Mouse (Mus musculus) MEL (cell line): ENCODE measurements at regions not wholly inside any gene's neighbourhood (a gene's known extent, or its start where the extent isn't known, plus 50 kb on each side); places are given as distances from the start of the nearest gene placed in this dataset.

Experiments used
- DNase-seq: peaks from one replicate; pipeline ENCODE4 v3.0.0; 2011; ENCODE audit warnings: low read depth, low spot score
- H3K27ac ChIP-seq: 2 replicates; pipeline ENCODE4 v1.5.1; 2012; ENCODE audit warnings: low read depth, mild to moderate bottlenecking, control low read depth, low read length, moderate library complexity; ENCODE audit not compliant: control insufficient read depth
- H3K27me3 ChIP-seq, 2 experiments: fragments of 150-350 bp in 1 of 2; sonication (generic) in 1 of 2; 2 replicates each; pipeline ENCODE4 v1.6.1; 2012; ENCODE audit warnings: low read length in 2 of 2, mild to moderate bottlenecking in 2 of 2, improper control_type of control experiment in 1 of 2, moderate library complexity in 1 of 2; ENCODE audit not compliant: insufficient read depth in 2 of 2, control insufficient read depth in 1 of 2
- H3K36me3 ChIP-seq, 2 experiments: 2 replicates each; pipeline ENCODE4 v1.6.1; 2012 to 2014; ENCODE audit warnings: low read length in 2 of 2, improper control_type of control experiment in 1 of 2, inconsistent platforms in 1 of 2, mild to moderate bottlenecking in 1 of 2; ENCODE audit not compliant: insufficient read depth in 2 of 2, control insufficient read depth in 1 of 2
- H3K4me1 ChIP-seq, 2 experiments: fragments of 150-350 bp in 1 of 2; sonication (generic) in 1 of 2; 2 replicates each; pipeline ENCODE4 v1.6.1; 2012; ENCODE audit warnings: low read length in 2 of 2, improper control_type of control experiment in 1 of 2, mild to moderate bottlenecking in 1 of 2; ENCODE audit not compliant: insufficient read depth in 2 of 2, control insufficient read depth in 1 of 2
- H3K4me3 ChIP-seq, 2 experiments: fragments of 150-350 bp in 1 of 2; sonication (generic) in 1 of 2; 2 replicates each; pipeline ENCODE4 v1.5.1; 2012; ENCODE audit warnings: low read depth in 2 of 2, low read length in 2 of 2, mild to moderate bottlenecking in 2 of 2, moderate library complexity in 2 of 2, control low read depth in 1 of 2, improper control_type of control experiment in 1 of 2; ENCODE audit not compliant: control insufficient read depth in 1 of 2, insufficient read depth in 1 of 2
- H3K79me2 ChIP-seq: 2 replicates; pipeline ENCODE4 v1.6.1; 2012; ENCODE audit warnings: mild to moderate bottlenecking, low read length, moderate library complexity; ENCODE audit not compliant: control insufficient read depth, poor library complexity, insufficient read depth
- H3K9ac ChIP-seq: 2 replicates; pipeline ENCODE4 v1.6.1; 2012; ENCODE audit warnings: low read depth, mild to moderate bottlenecking, control low read depth, low read length, moderate library complexity; ENCODE audit not compliant: control insufficient read depth, poor library complexity, severe bottlenecking
- H3K9me3 ChIP-seq: fragments of 150-350 bp; sonication (generic); replicated peaks from 2 replicates; pipeline ENCODE4 v1.6.1; 2012; ENCODE audit warnings: mild to moderate bottlenecking, low read length, improper control_type of control experiment, moderate library complexity; ENCODE audit not compliant: insufficient read depth
- BHLHE40 ChIP-seq: IDR thresholded peaks from 2 replicates; pipeline ENCODE4 v1.6.1; 2012; ENCODE audit warnings: low read depth, mild to moderate bottlenecking, inconsistent platforms, low read length, improper control_type of control experiment, borderline replicate concordance
- CHD1 ChIP-seq: IDR thresholded peaks from 2 replicates; pipeline ENCODE4 v1.6.1; 2012; ENCODE audit warnings: low read depth, mild to moderate bottlenecking, inconsistent platforms, low read length, improper control_type of control experiment
- CHD2 ChIP-seq: IDR thresholded peaks from 2 replicates; pipeline ENCODE4 v1.6.1; 2011; ENCODE audit warnings: low read length, improper control_type of control experiment
- CTCF ChIP-seq, 3 experiments: IDR thresholded peaks in 2 of 3; conservative IDR thresholded peaks in 1 of 3; 2 replicates each; pipeline ENCODE4 v1.5.1; 2011 to 2012; ENCODE audit warnings: low read length in 3 of 3, low read depth in 2 of 3, mild to moderate bottlenecking in 2 of 3, improper control_type of control experiment in 1 of 3, inconsistent platforms in 1 of 3, mixed read lengths in 1 of 3, moderate library complexity in 1 of 3; ENCODE audit not compliant: control insufficient read depth in 1 of 3, insufficient read depth in 1 of 3, poor library complexity in 1 of 3, severe bottlenecking in 1 of 3
- GATA1 ChIP-seq: IDR thresholded peaks from 2 replicates; pipeline ENCODE4 v1.6.1; 2011; ENCODE audit warnings: low read depth, low read length, improper control_type of control experiment
- HCFC1 ChIP-seq: IDR thresholded peaks from 2 replicates; pipeline ENCODE4 v1.6.1; 2012; ENCODE audit warnings: low read depth, mild to moderate bottlenecking, inconsistent platforms, low read length, improper control_type of control experiment, moderate library complexity
- KAT2A ChIP-seq: conservative IDR thresholded peaks from 2 replicates; pipeline ENCODE4 v1.6.1; 2012; ENCODE audit warnings: low read depth, low read length, improper control_type of control experiment, inconsistent platforms
- MAFK ChIP-seq: IDR thresholded peaks from 2 replicates; pipeline ENCODE4 v1.6.1; 2011; ENCODE audit warnings: low read depth, mild to moderate bottlenecking, low read length, improper control_type of control experiment, borderline replicate concordance
- MXI1 ChIP-seq: IDR thresholded peaks from 2 replicates; pipeline ENCODE4 v1.6.1; 2011; ENCODE audit warnings: mild to moderate bottlenecking, low read depth, low read length, improper control_type of control experiment
- MYC ChIP-seq: IDR thresholded peaks from 2 replicates; pipeline ENCODE4 v1.6.1; 2011; ENCODE audit warnings: low read depth, mild to moderate bottlenecking, low read length, improper control_type of control experiment, moderate library complexity
- NELFE ChIP-seq: IDR thresholded peaks from 2 replicates; pipeline ENCODE4 v1.6.1; 2011; ENCODE audit warnings: low read depth, low read length, improper control_type of control experiment
- POLR2A ChIP-seq, 2 experiments: IDR thresholded peaks; 2 replicates each; pipeline ENCODE4 v1.6.1; 2011 to 2012; ENCODE audit warnings: low read length in 2 of 2, mild to moderate bottlenecking in 2 of 2, control low read depth in 1 of 2, improper control_type of control experiment in 1 of 2, low read depth in 1 of 2, moderate library complexity in 1 of 2; ENCODE audit not compliant: control insufficient read depth in 1 of 2, insufficient read depth in 1 of 2, poor library complexity in 1 of 2
- POLR2AphosphoS2 ChIP-seq: IDR thresholded peaks from 2 replicates; pipeline ENCODE4 v1.6.1; 2011; ENCODE audit warnings: low read length, improper control_type of control experiment
- RAD21 ChIP-seq: IDR thresholded peaks from 2 replicates; pipeline ENCODE4 v1.6.1; 2011; ENCODE audit warnings: mild to moderate bottlenecking, low read depth, low read length, improper control_type of control experiment
- TBP ChIP-seq: IDR thresholded peaks from 2 replicates; pipeline ENCODE4 v1.8.0; 2011; ENCODE audit warnings: low read depth, low read length, improper control_type of control experiment
- TCF12 ChIP-seq: IDR thresholded peaks from 2 replicates; pipeline ENCODE4 v1.6.1; 2014; ENCODE audit warnings: low read depth, mild to moderate bottlenecking, inconsistent platforms, low read length, improper control_type of control experiment, moderate library complexity

DNA sequence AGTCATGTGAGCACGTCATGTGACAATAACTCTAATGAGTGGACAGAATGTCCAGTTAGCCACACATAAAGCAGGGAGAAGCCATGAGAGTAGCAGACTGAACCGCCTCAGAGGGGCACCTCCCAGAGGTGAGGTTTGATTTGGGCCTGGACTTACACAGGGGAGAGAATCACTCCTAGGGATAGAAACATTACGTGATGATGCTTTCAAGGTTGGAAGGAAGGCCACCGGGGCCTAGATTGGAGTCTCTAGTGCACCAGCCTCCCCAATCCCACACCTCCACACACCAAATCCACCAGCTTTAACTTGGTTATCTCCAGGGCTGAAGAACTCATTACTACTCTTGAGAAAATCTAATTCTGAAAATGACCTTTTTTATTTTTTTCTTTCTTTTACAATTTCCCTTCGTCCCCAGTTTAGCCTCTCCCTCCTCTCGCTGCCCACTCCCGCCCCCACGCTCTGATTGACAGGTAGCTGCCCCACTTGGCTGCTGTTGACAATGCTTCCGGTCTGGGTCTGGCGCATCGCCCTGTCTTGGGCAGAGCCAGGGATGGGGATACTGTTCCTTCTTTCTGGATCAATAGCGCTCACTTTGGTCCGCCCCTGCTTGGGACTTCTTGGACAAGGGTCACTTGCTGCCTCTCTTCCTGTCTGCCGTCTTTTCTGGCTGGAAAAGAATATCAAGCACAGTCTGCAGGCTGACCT, 87.8 kb upstream of the Mvb12b start:
- Histone ChIP-seq H3K27ac (no peak overlapping the region), H3K9ac (no peak overlapping the region), H3K4me3 (no peak overlapping the region), H3K27me3 (no peaks in the 10 kb centered on the region), H3K36me3 (no peaks in the 10 kb centered on the region), H3K79me2 (no peaks in the 10 kb centered on the region), H3K4me1 (no peaks in the 10 kb centered on the region), H3K9me3 (no peaks in the 10 kb centered on the region)
- DNase-seq: no peak
- TF ChIP-seq POLR2A (IDR thresholded peaks at IDR 0.05; ENCODE audit: control insufficient read depth in 1 of 2, insufficient read depth in 1 of 2, low read depth in 1 of 2, low read length in 2 of 2, poor library complexity in 1 of 2) (no peak), NELFE (no peak), CTCF (IDR thresholded peaks at IDR 0.05 in 2 of 3, conservative IDR thresholded peaks at IDR 0.05 in 1 of 3; ENCODE audit: control insufficient read depth in 1 of 3, insufficient read depth in 1 of 3, low read depth in 2 of 3, low read length in 3 of 3, poor library complexity in 1 of 3, severe bottlenecking in 1 of 3) (no peak), RAD21 (no peak), HCFC1 (no peak), CHD1 (no peak), KAT2A (no peak), CHD2 (no peak), BHLHE40 (no peak), MXI1 (no peak), MYC (no peak), TCF12 (no peak), POLR2AphosphoS2 (no peak)

DNA sequence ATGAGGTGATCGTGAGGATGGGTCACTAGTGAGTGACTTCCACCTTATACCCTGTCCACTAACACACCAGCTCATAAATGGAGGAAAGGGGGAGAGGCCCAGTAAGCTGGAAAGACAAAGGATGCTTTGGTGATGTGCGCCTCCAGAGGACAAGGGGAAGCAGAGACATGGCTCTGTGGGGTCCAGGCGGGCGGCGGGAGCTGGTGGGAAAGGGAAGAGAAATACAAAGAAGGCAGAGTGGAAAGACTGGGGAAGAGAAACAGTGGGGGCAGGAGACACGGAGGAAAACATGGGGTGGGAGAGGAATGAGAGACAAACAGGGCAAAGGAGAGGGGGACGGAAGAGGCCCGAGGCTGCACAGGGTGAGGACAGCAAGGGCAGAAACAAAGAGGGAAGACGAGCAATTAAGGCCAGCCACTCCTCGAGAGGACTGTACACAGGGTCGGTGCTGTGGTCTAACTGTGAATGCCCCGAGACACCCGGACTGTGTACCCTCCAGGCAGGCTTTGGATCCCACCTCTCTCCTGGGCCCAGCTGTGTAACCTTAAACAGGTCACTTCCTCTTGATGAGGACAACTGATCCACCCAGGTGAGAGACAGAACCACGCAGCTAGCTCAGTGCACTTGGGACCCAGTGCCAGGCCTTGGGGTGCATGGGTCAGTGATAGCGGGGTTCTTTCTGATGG, 87.1 kb upstream of the Mvb12b start:
- no peak overlapping the region for H3K9ac ChIP-seq
- H3K27me3 ChIP-seq: no peaks in the 10 kb centered on the region
- TF ChIP-seq POLR2AphosphoS2 (no peak), MYC (no peak), NELFE (no peak), HCFC1 (no peak), TBP (no peak), CHD2 (no peak), MAFK (no peak), TCF12 (no peak), GATA1 (no peak)
- TF ChIP-seq, all 39 proteins: peak for 0
- no peaks in the 10 kb centered on the region for H3K79me2 ChIP-seq
- no peak overlapping the region for H3K27ac ChIP-seq
- no peak overlapping the region for H3K4me3 ChIP-seq
- no peaks in the 10 kb centered on the region for H3K9me3 ChIP-seq
- no peaks in the 10 kb centered on the region for H3K4me1 ChIP-seq
- no peaks in the 10 kb centered on the region for H3K36me3 ChIP-seq
- no peak for DNase-seq
